Mouse (Mus musculus) CH12.LX (cell line): ENCODE data around the gene Sergef. TPM values are rescaled to one million over a fixed set of nuclear protein-coding genes. Genes with fewer than 3 reads are reported as not detected.

Experiments
- DNase-seq: peaks from one replicate; pipeline ENCODE4 v3.0.0-alpha.2; 2013; ENCODE audit errors: extremely low read depth
- H3K27ac ChIP-seq: 2 replicates; pipeline ENCODE4 v1.5.1; 2012; ENCODE audit warnings: low read depth, mild to moderate bottlenecking, control low read depth, moderate library complexity; ENCODE audit not compliant: insufficient read depth
- H3K27me3 ChIP-seq: replicated peaks from 2 replicates; pipeline ENCODE3; 2012; ENCODE audit warnings: inconsistent platforms
- H3K36me3 ChIP-seq, 2 experiments: replicated peaks in 1 of 2; 2 replicates each; pipeline versions ENCODE3 to v1.6.1; 2012; ENCODE audit warnings: inconsistent platforms in 1 of 2, low read length in 1 of 2, mild to moderate bottlenecking in 1 of 2, mixed read lengths in 1 of 2, moderate library complexity in 1 of 2; ENCODE audit not compliant: control insufficient read depth in 1 of 2, insufficient read depth in 1 of 2
- H3K4me1 ChIP-seq, 2 experiments: 2 replicates each; pipeline ENCODE4 v1.6.1; 2012; ENCODE audit warnings: inconsistent platforms in 1 of 2, moderate library complexity in 1 of 2; ENCODE audit not compliant: insufficient read depth in 2 of 2, control insufficient read depth in 1 of 2
- H3K4me2 ChIP-seq: 2 replicates; pipeline ENCODE4 v1.6.1; 2012; ENCODE audit warnings: low read depth, mild to moderate bottlenecking, control low read depth; ENCODE audit not compliant: poor library complexity, insufficient read depth, severe bottlenecking
- H3K4me3 ChIP-seq, 3 experiments: fragments of 150-350 bp in 1 of 3; sonication (generic) in 1 of 3; replicated peaks in 1 of 3; 2 replicates each; pipeline versions ENCODE3 to v1.5.1; 2011 to 2012; ENCODE audit warnings: low read depth in 2 of 3, low read length in 2 of 3, mild to moderate bottlenecking in 2 of 3, moderate library complexity in 2 of 3, control low read depth in 1 of 3, improper control_type of control experiment in 1 of 3, inconsistent platforms in 1 of 3, mixed read lengths in 1 of 3; ENCODE audit not compliant: poor library complexity in 1 of 3
- H3K79me2 ChIP-seq: replicated peaks from 2 replicates; pipeline ENCODE4 v1.6.1; 2012; ENCODE audit warnings: mild to moderate bottlenecking, moderate library complexity; ENCODE audit not compliant: control insufficient read depth, poor library complexity, insufficient read depth, severe bottlenecking; ENCODE audit errors: extremely low read depth
- H3K9ac ChIP-seq: 2 replicates; pipeline ENCODE4 v1.6.1; 2012; ENCODE audit warnings: low read depth, mild to moderate bottlenecking, control low read depth, moderate library complexity; ENCODE audit not compliant: insufficient read depth
- H3K9me3 ChIP-seq: replicated peaks from 2 replicates; pipeline ENCODE3; 2012; ENCODE audit warnings: low read length, inconsistent platforms, mixed read lengths
- CHD2 ChIP-seq: IDR thresholded peaks from 2 replicates; pipeline ENCODE4 v1.6.1; 2011; ENCODE audit warnings: low read length, improper control_type of control experiment
- E2F4 ChIP-seq: IDR thresholded peaks from 2 replicates; pipeline ENCODE4 v1.6.1; 2011; ENCODE audit warnings: low read depth, low read length, improper control_type of control experiment; ENCODE audit not compliant: insufficient replicate concordance
- EP300 ChIP-seq: IDR thresholded peaks from 2 replicates; pipeline ENCODE4 v1.6.1; 2011; ENCODE audit warnings: low read length, improper control_type of control experiment
- GABPA ChIP-seq: IDR thresholded peaks from 2 replicates; pipeline ENCODE4 v1.6.1; 2012; ENCODE audit warnings: low read depth, low read length, improper control_type of control experiment, inconsistent platforms; ENCODE audit not compliant: insufficient replicate concordance
- MAFK ChIP-seq: IDR thresholded peaks from 2 replicates; pipeline ENCODE4 v1.6.1; 2011; ENCODE audit warnings: low read length, improper control_type of control experiment; ENCODE audit not compliant: insufficient replicate concordance
- MAX ChIP-seq: IDR thresholded peaks from 2 replicates; pipeline ENCODE4 v1.6.1; 2011; ENCODE audit warnings: low read length, improper control_type of control experiment
- MAZ ChIP-seq: IDR thresholded peaks from 2 replicates; pipeline ENCODE4 v1.6.1; 2012; ENCODE audit warnings: low read depth, mild to moderate bottlenecking, inconsistent platforms, low read length, improper control_type of control experiment, moderate library complexity
- MXI1 ChIP-seq: IDR thresholded peaks from 2 replicates; pipeline ENCODE4 v1.6.1; 2011; ENCODE audit warnings: mild to moderate bottlenecking, low read depth, low read length, improper control_type of control experiment
- NELFE ChIP-seq: IDR thresholded peaks from 2 replicates; pipeline ENCODE4 v1.6.1; 2011; ENCODE audit warnings: low read depth, low read length, improper control_type of control experiment
- NRF1 ChIP-seq: IDR thresholded peaks from 2 replicates; pipeline ENCODE4 v1.6.1; 2014; ENCODE audit warnings: low read depth, mild to moderate bottlenecking, inconsistent platforms, low read length, improper control_type of control experiment, moderate library complexity
- POLR2A ChIP-seq: IDR thresholded peaks from 2 replicates; pipeline ENCODE4 v1.6.1; 2011; ENCODE audit warnings: low read depth, mild to moderate bottlenecking, improper control_type of control experiment, low read length
- POLR2AphosphoS2 ChIP-seq: IDR thresholded peaks from 2 replicates; pipeline ENCODE4 v1.6.1; 2011; ENCODE audit warnings: low read depth, low read length, improper control_type of control experiment
- RCOR1 ChIP-seq: conservative IDR thresholded peaks from 2 replicates; pipeline ENCODE4 v1.6.1; 2012; ENCODE audit warnings: low read depth, mild to moderate bottlenecking, inconsistent platforms, low read length, improper control_type of control experiment
- SMC3 ChIP-seq: IDR thresholded peaks from 2 replicates; pipeline ENCODE4 v1.6.1; 2011; ENCODE audit warnings: low read depth, low read length, improper control_type of control experiment
- TBP ChIP-seq: conservative IDR thresholded peaks from 2 replicates; pipeline ENCODE4 v1.6.1; 2011; ENCODE audit warnings: low read depth, low read length, improper control_type of control experiment
- USF1 ChIP-seq: IDR thresholded peaks from 2 replicates; pipeline ENCODE4 v1.6.1; 2014; ENCODE audit warnings: low read depth, mild to moderate bottlenecking, inconsistent platforms, low read length, improper control_type of control experiment
- USF2 ChIP-seq: conservative IDR thresholded peaks from 2 replicates; pipeline ENCODE4 v1.6.1; 2011; ENCODE audit warnings: low read depth, low read length, improper control_type of control experiment
- ZC3H11A ChIP-seq: IDR thresholded peaks from 2 replicates; pipeline ENCODE4 v1.6.1; 2012; ENCODE audit warnings: low read depth, mild to moderate bottlenecking, inconsistent platforms, low read length, improper control_type of control experiment
- ZKSCAN1 ChIP-seq: IDR thresholded peaks from 2 replicates; pipeline ENCODE4 v1.6.1; 2012; ENCODE audit warnings: low read depth, inconsistent platforms, low read length, improper control_type of control experiment, borderline replicate concordance
- ZNF384 ChIP-seq: IDR thresholded peaks from 2 replicates; pipeline ENCODE4 v1.6.1; 2012; ENCODE audit warnings: low read depth, low read length, improper control_type of control experiment, inconsistent platforms
- dilution Hi-C: fragments of 300-500 bp; cut with MboI; formaldehyde crosslinking; loops from 2 replicates; pipeline ENCODE4 v1.14.3; 2020; ENCODE audit warnings: low sequenced_read_pairs; ENCODE audit not compliant: extremely low pct_unique_long_range_greater_than_20kb, extremely low pct_ligation_motif_present
- in situ Hi-C: fragments of 300-500 bp; cut with MboI; formaldehyde crosslinking; loops from 3 replicates; pipeline ENCODE4 v1.14.3; 2019; ENCODE audit warnings: low sequenced_read_pairs, low pct_ligation_motif_present, low pct_unique_long_range_greater_than_20kb, mixed read lengths
- polyA plus RNA-seq: library from polyadenylated mRNA; unstranded; fragments of >175 nt; gene quantifications from 2 replicates; pipeline ENCODE4 v1.2.1, GENCODE M21; 2012; ENCODE audit warnings: low read depth; ENCODE audit not compliant: insufficient read length
- total RNA-seq, 2 experiments: library from RNA; depleted of rRNA; stranded (reverse); fragments of 300-350 nt in 1 of 2; fragments of >200 nt in 1 of 2; gene quantifications; 2 replicates each; pipeline ENCODE4 v1.2.3; 2012 to 2014

Sergef gene
- total and polyA plus RNA-seq, 3 experiments = 13.0 to 18.0 (median 14.1) TPM

- Histone ChIP-seq H3K4me1 (peaks cover 4 to 46% of the 10 kb centered on the region in 2 experiments), H3K27ac (no peak within 1 kb of the TSS), H3K9ac (no peak within 1 kb of the TSS), H3K79me2 (no peaks in the 10 kb centered on the region), H3K9me3 (peaks cover 23% of the 10 kb centered on the region), H3K27me3 (no peaks in the 10 kb centered on the region), H3K4me2 (peak within 1 kb of the TSS; percentile 21), H3K36me3 (peaks cover 0 to 5% of the 10 kb centered on the region in 2 experiments), H3K4me3 (peak within 1 kb of the TSS in 1 of 3 experiments; percentile 18)
- peak; percentile 44; the same call in 1 of the 2 replicates for TF ChIP-seq NRF1
- no peak for TF ChIP-seq POLR2AphosphoS2
- DNase-seq = no peak
- dilution Hi-C loops = no loop called here
- in situ Hi-C loops = no loop called here
Measured at GRCm38 (mm10) chr7:46396231-46396927, 243.2 kb downstream of the Sergef start, which contains the start of gene Kcnc1. Gene Kcnc1, plus strand, starts transcription at chr7:46396497.

GRCm38 (mm10) chr7:46395571-46395970, 244.0 kb downstream of the Sergef start:
- dilution Hi-C loops (no loop called here), in situ Hi-C loops (no loop called here)
- no peak overlapping the region for H3K4me2 ChIP-seq
- H3K9me3 ChIP-seq = peaks cover 23% of the 10 kb centered on the region
- H3K27me3 ChIP-seq = no peaks in the 10 kb centered on the region
- H3K27ac ChIP-seq = no peak overlapping the region
- H3K4me1 ChIP-seq = peaks cover 2 to 50% of the 10 kb centered on the region in 2 experiments
- TF ChIP-seq ZKSCAN1 = no peak
- no peak for TF ChIP-seq MAZ
- no peak for TF ChIP-seq TBP
- TF ChIP-seq E2F4 = no peak
- no peak for TF ChIP-seq MAFK
- TF ChIP-seq MAX = no peak
- TF ChIP-seq ZNF384 = no peak
- TF ChIP-seq SMC3 = no peak
- no peak for TF ChIP-seq USF2
- no peak for TF ChIP-seq EP300
- TF ChIP-seq NELFE = no peak
- TF ChIP-seq MXI1 = no peak
- no peak for TF ChIP-seq USF1
- TF ChIP-seq ZC3H11A = no peak
- TF ChIP-seq CHD2 = no peak
- no peak for TF ChIP-seq GABPA
- TF ChIP-seq POLR2A = no peak
- no peak for TF ChIP-seq RCOR1
- TF ChIP-seq, all 38 proteins: peak for 0
- no peak for DNase-seq
- peaks cover 0 to 5% of the 10 kb centered on the region in 2 experiments for H3K36me3 ChIP-seq
- H3K79me2 ChIP-seq = no peaks in the 10 kb centered on the region
- H3K9ac ChIP-seq = no peak overlapping the region
- no peak overlapping the region for H3K4me3 ChIP-seq
